Mouse (Mus musculus): Measurements from ENCODE around the gene Bola2. TPM values are rescaled to one million over a fixed set of nuclear protein-coding genes. Genes with fewer than 3 reads are reported as not detected.
"Not testable (repeated sequence)": the region's sequence is repeated elsewhere in the genome, so short reads cannot be mapped to it uniquely, and the experiment has no call there.

The Bola2 gene
- total and polyA plus RNA-seq, 3 experiments = 60.4 to 341 (median 136) TPM

GRCm38 (mm10) chr7:126725077-126725476, 29.9 kb downstream of the Bola2 start:
- Histone ChIP-seq H3K9me3 (replicated peaks; ENCODE audit: low read length) (peaks cover 2% of the 10 kb centered on the region), H3K4me1 (ENCODE audit: control insufficient read depth in 1 of 2, insufficient read depth in 2 of 2) (peaks cover 4 to 18% of the 10 kb centered on the region in 2 experiments), H3K79me2 (replicated peaks; ENCODE audit: control insufficient read depth, extremely low read depth, insufficient read depth, poor library complexity, severe bottlenecking) (no peaks in the 10 kb centered on the region), H3K4me2 (ENCODE audit: insufficient read depth, low read depth, poor library complexity, severe bottlenecking) (no peak overlapping the region), H3K4me3 (replicated peaks in 1 of 3; ENCODE audit: low read depth in 2 of 3, low read length in 2 of 3, poor library complexity in 1 of 3) (no peak overlapping the region), H3K27ac (ENCODE audit: insufficient read depth, low read depth) (no peak overlapping the region), H3K9ac (ENCODE audit: insufficient read depth, low read depth) (no peak overlapping the region), H3K36me3 (replicated peaks in 1 of 2; ENCODE audit: control insufficient read depth in 1 of 2, insufficient read depth in 1 of 2, low read length in 1 of 2) (no peaks in the 10 kb centered on the region), H3K27me3 (replicated peaks) (no peaks in the 10 kb centered on the region)
- dilution Hi-C loops (cut with MboI; ENCODE audit: extremely low pct_ligation_motif_present, extremely low pct_unique_long_range_greater_than_20kb, low sequenced_read_pairs) = no loop called here
- TF ChIP-seq CHD1 (IDR thresholded peaks at IDR 0.05; ENCODE audit: low read depth, low read length) = no peak
- no peak for TF ChIP-seq MAFK (IDR thresholded peaks at IDR 0.05; ENCODE audit: insufficient replicate concordance, low read length)
- no peak for TF ChIP-seq CTCF (conservative IDR thresholded peaks at IDR 0.05 in 1 of 2, IDR thresholded peaks at IDR 0.05 in 1 of 2; ENCODE audit: low read depth in 2 of 2, low read length in 2 of 2)
- no peak for TF ChIP-seq SIN3A (IDR thresholded peaks at IDR 0.05; ENCODE audit: low read length)
- no peak for TF ChIP-seq EP300 (IDR thresholded peaks at IDR 0.05; ENCODE audit: low read length)
- TF ChIP-seq MAX (IDR thresholded peaks at IDR 0.05; ENCODE audit: low read length) = no peak
- no peak for TF ChIP-seq UBTF (IDR thresholded peaks at IDR 0.05; ENCODE audit: low read depth, low read length)
- TF ChIP-seq POLR2A (IDR thresholded peaks at IDR 0.05; ENCODE audit: low read depth, low read length) = no peak
- TF ChIP-seq ETS1 (conservative IDR thresholded peaks at IDR 0.05; ENCODE audit: low read depth, low read length) = no peak
- no peak for TF ChIP-seq MAZ (IDR thresholded peaks at IDR 0.05; ENCODE audit: low read depth, low read length)
- TF ChIP-seq RAD21 (IDR thresholded peaks at IDR 0.05; ENCODE audit: low read depth, low read length) = no peak
- no peak for TF ChIP-seq GABPA (IDR thresholded peaks at IDR 0.05; ENCODE audit: insufficient replicate concordance, low read depth, low read length)
- no peak for TF ChIP-seq SMC3 (IDR thresholded peaks at IDR 0.05; ENCODE audit: low read depth, low read length)
- no peak for TF ChIP-seq PAX5 (IDR thresholded peaks at IDR 0.05; ENCODE audit: low read length)
- no peak for TF ChIP-seq IRF4 (IDR thresholded peaks at IDR 0.05; ENCODE audit: low read depth, low read length)
- no peak for TF ChIP-seq RCOR1 (conservative IDR thresholded peaks at IDR 0.05; ENCODE audit: low read depth, low read length)
- no peak for DNase-seq (ENCODE audit: extremely low read depth)
- in situ Hi-C loops (cut with MboI; ENCODE audit: low pct_ligation_motif_present, low pct_unique_long_range_greater_than_20kb, low sequenced_read_pairs) = loop anchor here (10.0 kb wide), 1 partner anchor 940 kb away; no protein-coding TSS in a partner anchor

GRCm38 (mm10) chr7:126725667-126726066, 30.5 kb downstream of the Bola2 start:
- H3K79me2 ChIP-seq (replicated peaks; ENCODE audit: control insufficient read depth, extremely low read depth, insufficient read depth, poor library complexity, severe bottlenecking) = no peaks in the 10 kb centered on the region
- H3K36me3 ChIP-seq (replicated peaks in 1 of 2; ENCODE audit: control insufficient read depth in 1 of 2, insufficient read depth in 1 of 2, low read length in 1 of 2) = no peaks in the 10 kb centered on the region
- peaks cover 2% of the 10 kb centered on the region for H3K9me3 ChIP-seq (replicated peaks; ENCODE audit: low read length)
- DNase-seq (ENCODE audit: extremely low read depth) = no peak
- no peaks in the 10 kb centered on the region for H3K27me3 ChIP-seq (replicated peaks)
- peaks cover 4 to 21% of the 10 kb centered on the region in 2 experiments for H3K4me1 ChIP-seq (ENCODE audit: control insufficient read depth in 1 of 2, insufficient read depth in 2 of 2)
- no peak overlapping the region for H3K27ac ChIP-seq (ENCODE audit: insufficient read depth, low read depth)
- H3K4me2 ChIP-seq (ENCODE audit: insufficient read depth, low read depth, poor library complexity, severe bottlenecking) = no peak overlapping the region
- dilution Hi-C loops (cut with MboI; ENCODE audit: extremely low pct_ligation_motif_present, extremely low pct_unique_long_range_greater_than_20kb, low sequenced_read_pairs) (no loop called here), in situ Hi-C loops (cut with MboI; ENCODE audit: low pct_ligation_motif_present, low pct_unique_long_range_greater_than_20kb, low sequenced_read_pairs) (loop anchor here (10.0 kb wide), 1 partner anchor 939 kb away; no protein-coding TSS in a partner anchor)
- no peak for TF ChIP-seq GABPA (IDR thresholded peaks at IDR 0.05; ENCODE audit: insufficient replicate concordance, low read depth, low read length)
- TF ChIP-seq NELFE (IDR thresholded peaks at IDR 0.05; ENCODE audit: low read depth, low read length) = no peak
- TF ChIP-seq IRF4 (IDR thresholded peaks at IDR 0.05; ENCODE audit: low read depth, low read length) = no peak
- no peak for TF ChIP-seq PAX5 (IDR thresholded peaks at IDR 0.05; ENCODE audit: low read length)
- H3K4me3 ChIP-seq (replicated peaks in 1 of 3; ENCODE audit: low read depth in 2 of 3, low read length in 2 of 3, poor library complexity in 1 of 3) = no peak overlapping the region
- H3K9ac ChIP-seq (ENCODE audit: insufficient read depth, low read depth) = no peak overlapping the region

GRCm38 (mm10) chr7:126730256-126730789, 35.1 kb downstream of the Bola2 start:
- H3K79me2 ChIP-seq (replicated peaks; ENCODE audit: control insufficient read depth, extremely low read depth, insufficient read depth, poor library complexity, severe bottlenecking); H3K27me3 ChIP-seq (replicated peaks); H3K9me3 ChIP-seq (replicated peaks; ENCODE audit: low read length); dilution Hi-C loops (cut with MboI; ENCODE audit: extremely low pct_ligation_motif_present, extremely low pct_unique_long_range_greater_than_20kb, low sequenced_read_pairs); DNase-seq (ENCODE audit: extremely low read depth); H3K4me3 ChIP-seq (replicated peaks in 1 of 3; ENCODE audit: low read depth in 2 of 3, low read length in 2 of 3, poor library complexity in 1 of 3); in situ Hi-C loops (cut with MboI; ENCODE audit: low pct_ligation_motif_present, low pct_unique_long_range_greater_than_20kb, low sequenced_read_pairs); H3K27ac ChIP-seq (ENCODE audit: insufficient read depth, low read depth); H3K36me3 ChIP-seq (replicated peaks in 1 of 2; ENCODE audit: control insufficient read depth in 1 of 2, insufficient read depth in 1 of 2, low read length in 1 of 2); H3K4me2 ChIP-seq (ENCODE audit: insufficient read depth, low read depth, poor library complexity, severe bottlenecking); H3K9ac ChIP-seq (ENCODE audit: insufficient read depth, low read depth): not testable (repeated sequence)
- peaks cover 2 to 20% of the 10 kb centered on the region in 2 experiments; a peak in 3 of 4 replicates for H3K4me1 ChIP-seq (ENCODE audit: control insufficient read depth in 1 of 2, insufficient read depth in 2 of 2)

Measured in CH12.LX (cell line).